Mouse (Mus musculus): ENCODE measurements around the gene Zfp217.

DNA sequence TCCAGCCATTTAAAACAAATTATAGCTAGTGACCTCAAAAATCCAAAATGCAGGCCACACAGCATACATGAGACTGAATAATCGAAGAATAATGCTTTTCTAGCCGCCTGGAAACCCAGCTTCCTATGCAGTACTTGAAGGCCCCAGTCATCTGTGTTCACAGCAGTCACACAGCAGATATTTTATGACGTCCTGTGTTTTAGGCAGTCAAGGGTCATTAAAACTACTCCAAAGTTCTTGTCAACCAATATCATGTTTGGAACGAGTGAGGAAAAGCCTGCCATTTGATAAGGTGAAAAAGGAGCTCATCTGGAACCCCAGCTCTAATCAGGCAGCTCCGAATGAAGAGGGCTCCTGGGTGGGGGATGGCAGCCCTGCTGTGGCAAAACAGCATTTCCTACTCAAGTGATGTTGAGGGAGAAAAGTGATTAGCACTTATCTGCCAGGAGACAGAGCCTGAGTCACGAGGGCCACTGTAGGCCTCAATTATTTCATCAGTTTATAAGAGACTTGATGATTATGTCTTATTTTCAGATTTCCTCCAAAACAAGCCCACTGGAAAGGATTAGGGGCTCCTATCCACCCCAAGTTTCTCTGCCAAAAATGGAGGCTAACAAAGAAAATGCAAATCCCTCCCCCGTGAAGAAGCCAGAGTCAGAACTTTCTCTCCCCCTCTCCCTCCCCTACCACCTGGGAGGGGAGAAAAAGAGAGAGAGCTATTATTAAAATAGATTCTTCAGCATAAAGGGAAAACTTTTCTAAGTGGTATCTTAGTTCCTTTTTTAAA is 19.2 kb downstream of the Zfp217 start:
- TF ChIP-seq REST (IDR thresholded peaks at IDR 0.05; ENCODE audit: insufficient read depth, insufficient read length) (no peak), POLR2A (IDR thresholded peaks at IDR 0.05; ENCODE audit: insufficient read length, low read depth) (no peak), USF1 (IDR thresholded peaks at IDR 0.05; ENCODE audit: low read depth) (no peak), MAX (IDR thresholded peaks at IDR 0.05; ENCODE audit: low read depth) (no peak), TCF3 (IDR thresholded peaks at IDR 0.05; ENCODE audit: insufficient read length, low read depth) (no peak)
